Mouse (Mus musculus): ENCODE results near the gene Tmem116.

Gene Tmem116

GRCm38 (mm10) chr5:121537588-121537987 is 85.9 kb downstream of the Tmem116 start:
- no peak for ATAC-seq (ENCODE audit: low TSS enrichment)

GRCm38 (mm10) chr5:121540066-121540465 is 88.4 kb downstream of the Tmem116 start:
- ATAC-seq (ENCODE audit: low TSS enrichment): no peak

- ATAC-seq (ENCODE audit: low TSS enrichment): no peak
These were observed 89.5 kb downstream of the Tmem116 start for GRCm38 (mm10) chr5:121541235-121541634.

GRCm38 (mm10) chr5:121543370-121543769 is 91.7 kb downstream of the Tmem116 start:
- ATAC-seq (ENCODE audit: low TSS enrichment): no peak

GRCm38 (mm10) chr5:121544910-121545792 is 93.5 kb downstream of the Tmem116 start, which contains the start of the genes Adam1a and Gm42878:
TSS of gene Adam1a (minus strand) at chr5:121545482.
TSS of gene Gm42878 (minus strand) at chr5:121545482.
- peak; percentile 42 for ATAC-seq (ENCODE audit: low TSS enrichment)

GRCm38 (mm10) chr5:121545793-121546529 is 94.3 kb downstream of the Tmem116 start, which contains the start of gene Mapkapk5:
TSS of gene Mapkapk5 (minus strand) at chr5:121545905.
- peak; percentile 93 for ATAC-seq (ENCODE audit: low TSS enrichment)

GRCm38 (mm10) chr5:121546530-121546895 is 94.8 kb downstream of the Tmem116 start:
- ATAC-seq (ENCODE audit: low TSS enrichment): peak; percentile 44; the same call in 1 of the 2 replicates

- no peak for ATAC-seq (ENCODE audit: low TSS enrichment)
These were observed 95.4 kb downstream of the Tmem116 start for GRCm38 (mm10) chr5:121547084-121547483.

- ATAC-seq (ENCODE audit: low TSS enrichment): no peak
These were observed 97.5 kb downstream of the Tmem116 start for GRCm38 (mm10) chr5:121549196-121549595.

- no peak for ATAC-seq (ENCODE audit: low TSS enrichment)
These were observed 110.7 kb downstream of the Tmem116 start for GRCm38 (mm10) chr5:121562436-121562835.

GRCm38 (mm10) chr5:121564468-121564895 is 112.8 kb downstream of the Tmem116 start:
- peak; percentile 67; the same call in 1 of the 2 replicates for ATAC-seq (ENCODE audit: low TSS enrichment)

- no peak for ATAC-seq (ENCODE audit: low TSS enrichment)
These were observed 114.5 kb downstream of the Tmem116 start for GRCm38 (mm10) chr5:121566035-121566681.

GRCm38 (mm10) chr5:121569881-121570420 is 118.3 kb downstream of the Tmem116 start:
- no peak for ATAC-seq (ENCODE audit: low TSS enrichment)

- no peak for ATAC-seq (ENCODE audit: low TSS enrichment)
These were observed 119.1 kb downstream of the Tmem116 start for GRCm38 (mm10) chr5:121570787-121571186.

Measured in frontal cortex, adult (tissue).